Mouse (Mus musculus) forebrain, embryonic 14.5 days (tissue): ENCODE results near the gene Gm43518. TPM values are rescaled to one million over a fixed set of nuclear protein-coding genes. Genes with fewer than 3 reads are reported as not detected.

ENCODE experiments used
- ATAC-seq: fragments of 200-750 bp; cut with Nextera tagmentation; 2 replicates; pipeline ENCODE4 v1.8.0; 2017; ENCODE audit warnings: mild to moderate bottlenecking, moderate library complexity
- DNase-seq: peaks from one replicate; pipeline ENCODE4 v3.0.0-alpha.2; 2015; ENCODE audit warnings: low spot score
- H3K27ac ChIP-seq: fragments of 300-500 bp; sonication (generic); 2 replicates; pipeline ENCODE4 v1.5.1; 2014; ENCODE audit warnings: low read depth, mild to moderate bottlenecking, control low read depth, low read length, moderate library complexity
- H3K27me3 ChIP-seq: fragments of 300-500 bp; sonication (generic); replicated peaks from 2 replicates; pipeline ENCODE4 v1.6.1; 2014; ENCODE audit warnings: low read length, control low read depth, mixed read lengths; ENCODE audit not compliant: control insufficient read depth, insufficient read depth
- H3K36me3 ChIP-seq: fragments of 300-500 bp; sonication (generic); 2 replicates; pipeline ENCODE4 v1.6.1; 2014; ENCODE audit warnings: low read length, control low read depth; ENCODE audit not compliant: control insufficient read depth, insufficient read depth
- H3K4me1 ChIP-seq: fragments of 300-500 bp; sonication (generic); 2 replicates; pipeline ENCODE4 v1.6.1; 2014; ENCODE audit warnings: antibody characterized with exemption, low read length, control low read depth; ENCODE audit not compliant: control insufficient read depth, insufficient read depth
- H3K4me2 ChIP-seq: fragments of 300-500 bp; sonication (generic); 2 replicates; pipeline ENCODE4 v1.6.1; 2014; ENCODE audit warnings: mild to moderate bottlenecking, control low read depth, low read length
- H3K4me3 ChIP-seq: fragments of 300-500 bp; sonication (generic); 2 replicates; pipeline ENCODE4 v1.5.1; 2014; ENCODE audit warnings: low read depth, low read length, control low read depth
- H3K9ac ChIP-seq: fragments of 300-500 bp; sonication (generic); 2 replicates; pipeline ENCODE4 v1.6.1; 2014; ENCODE audit warnings: mild to moderate bottlenecking, low read length, control low read depth, moderate library complexity
- H3K9me3 ChIP-seq: fragments of 300-500 bp; sonication (generic); replicated peaks from 2 replicates; pipeline ENCODE4 v1.6.1; 2016; ENCODE audit warnings: low read length, control low read depth, mixed read lengths; ENCODE audit not compliant: control insufficient read depth
- WGBS: fragments of 180-500 bp; shearing (Covaris S2); extraction: QIAGEN DNeasy Blood & Tissue Kit; methylation state at CpG from one replicate; pipeline ENCODE4 v1.1.7; 2014; 5-methylcytosine and 5-hydroxymethylcytosine counted together
- polyA plus RNA-seq: library from polyadenylated mRNA; unstranded; fragments of >200 nt; fragmentation: Nextera tagmentation; extraction: Ambion mirVana; gene quantifications from 2 replicates; pipeline ENCODE4 v1.2.1, GENCODE M21; 2014

The Gm43518 gene
- polyA plus RNA-seq, 1 experiment from 2014 or later, result 0.70 TPM

GRCm38 (mm10) chr5:123946546-123946945, 19.3 kb downstream of the Gm43518 start:
- H3K36me3 ChIP-seq, result no peaks in the 10 kb centered on the region
- no peak overlapping the region for H3K4me3 ChIP-seq
- no peaks in the 10 kb centered on the region for H3K9me3 ChIP-seq
- H3K4me2 ChIP-seq, result no peak overlapping the region
- ATAC-seq (no peak), DNase-seq (no peak)
- H3K27me3 ChIP-seq, result no peaks in the 10 kb centered on the region
- WGBS, result 65% methylated on average over 4 of the region's 4 CpGs
- H3K4me1 ChIP-seq, result no peaks in the 10 kb centered on the region
- no peak overlapping the region for H3K9ac ChIP-seq
- H3K27ac ChIP-seq, result no peak overlapping the region

GRCm38 (mm10) chr5:123947041-123947761, 20.0 kb downstream of the Gm43518 start:
- Histone ChIP-seq H3K9me3 (no peaks in the 10 kb centered on the region), H3K4me3 (no peak overlapping the region), H3K36me3 (no peaks in the 10 kb centered on the region), H3K27ac (no peak overlapping the region), H3K9ac (no peak overlapping the region), H3K4me2 (no peak overlapping the region), H3K4me1 (no peaks in the 10 kb centered on the region), H3K27me3 (no peaks in the 10 kb centered on the region)
- WGBS, result 50% methylated on average over 7 of the region's 7 CpGs
- DNase-seq (peak; percentile 88), ATAC-seq (no peak)

GRCm38 (mm10) chr5:123952365-123953045, 25.3 kb downstream of the Gm43518 start:
- DNase-seq (no peak), ATAC-seq (no peak)
- WGBS, result 62% methylated on average over 5 of the region's 5 CpGs
- H3K9ac ChIP-seq, result no peak overlapping the region
- H3K27ac ChIP-seq, result no peak overlapping the region
- no peaks in the 10 kb centered on the region for H3K4me1 ChIP-seq
- H3K27me3 ChIP-seq, result no peaks in the 10 kb centered on the region
- H3K36me3 ChIP-seq, result no peaks in the 10 kb centered on the region
- no peaks in the 10 kb centered on the region for H3K9me3 ChIP-seq
- no peak overlapping the region for H3K4me3 ChIP-seq
- no peak overlapping the region for H3K4me2 ChIP-seq

GRCm38 (mm10) chr5:123957213-123957612, 30.0 kb downstream of the Gm43518 start:
- H3K4me1 ChIP-seq, result no peaks in the 10 kb centered on the region
- H3K9me3 ChIP-seq, result no peaks in the 10 kb centered on the region
- no peaks in the 10 kb centered on the region for H3K27me3 ChIP-seq
- H3K9ac ChIP-seq, result no peak overlapping the region
- no peaks in the 10 kb centered on the region for H3K36me3 ChIP-seq
- no peak overlapping the region for H3K4me3 ChIP-seq
- WGBS, result 80% methylated on average over 8 of the region's 8 CpGs
- no peak overlapping the region for H3K4me2 ChIP-seq
- ATAC-seq (no peak), DNase-seq (no peak)
- no peak overlapping the region for H3K27ac ChIP-seq

GRCm38 (mm10) chr5:123959018-123959417, 31.8 kb downstream of the Gm43518 start:
- 74% methylated on average over 3 of the region's 3 CpGs for WGBS
- ATAC-seq, result no peak

GRCm38 (mm10) chr5:123960129-123960528, 32.9 kb downstream of the Gm43518 start:
- WGBS, result 79% methylated on average over 8 of the region's 8 CpGs
- no peak overlapping the region for H3K4me2 ChIP-seq
- no peak overlapping the region for H3K27ac ChIP-seq
- H3K4me1 ChIP-seq, result no peaks in the 10 kb centered on the region
- no peaks in the 10 kb centered on the region for H3K27me3 ChIP-seq
- DNase-seq, result no peak
- H3K9ac ChIP-seq, result no peak overlapping the region
- no peaks in the 10 kb centered on the region for H3K9me3 ChIP-seq
- no peak overlapping the region for H3K4me3 ChIP-seq
- no peaks in the 10 kb centered on the region for H3K36me3 ChIP-seq
- ATAC-seq, result no peak

More at GRCm38 (mm10) chr5:123959018-123959417, 31.8 kb downstream of the Gm43518 start:
- Histone ChIP-seq H3K27ac (no peak overlapping the region), H3K9me3 (no peaks in the 10 kb centered on the region), H3K9ac (no peak overlapping the region), H3K4me1 (no peaks in the 10 kb centered on the region), H3K36me3 (no peaks in the 10 kb centered on the region), H3K27me3 (no peaks in the 10 kb centered on the region), H3K4me3 (no peak overlapping the region), H3K4me2 (no peak overlapping the region)
- DNase-seq, result no peak

GRCm38 (mm10) chr5:123961046-123961445, 33.8 kb downstream of the Gm43518 start:
- Histone ChIP-seq H3K36me3 (no peaks in the 10 kb centered on the region), H3K27me3 (no peaks in the 10 kb centered on the region), H3K9ac (no peak overlapping the region), H3K4me2 (no peak overlapping the region), H3K27ac (no peak overlapping the region), H3K4me1 (no peaks in the 10 kb centered on the region), H3K9me3 (no peaks in the 10 kb centered on the region), H3K4me3 (no peak overlapping the region)
- DNase-seq (no peak), ATAC-seq (no peak)
- WGBS, result 87% methylated on average over 12 of the region's 12 CpGs

- Histone ChIP-seq H3K4me2 (no peak overlapping the region), H3K9ac (no peak overlapping the region), H3K27me3 (no peaks in the 10 kb centered on the region), H3K4me3 (no peak overlapping the region), H3K9me3 (no peaks in the 10 kb centered on the region), H3K4me1 (no peaks in the 10 kb centered on the region), H3K27ac (no peak overlapping the region), H3K36me3 (no peaks in the 10 kb centered on the region)
- WGBS, result 92% methylated on average over 4 of the region's 4 CpGs
- no peak for DNase-seq
- ATAC-seq, result no peak
Observed at GRCm38 (mm10) chr5:123964208-123964607, 37.0 kb downstream of the Gm43518 start.

GRCm38 (mm10) chr5:123966759-123967158, 39.5 kb downstream of the Gm43518 start:
- H3K4me3 ChIP-seq, result no peak overlapping the region
- no peak for ATAC-seq
- no peak for DNase-seq
- no peak overlapping the region for H3K9ac ChIP-seq
- no peaks in the 10 kb centered on the region for H3K27me3 ChIP-seq
- 94% methylated on average over 2 of the region's 2 CpGs for WGBS
- H3K9me3 ChIP-seq, result no peaks in the 10 kb centered on the region
- H3K4me1 ChIP-seq, result no peaks in the 10 kb centered on the region
- H3K27ac ChIP-seq, result no peak overlapping the region
- H3K4me2 ChIP-seq, result no peak overlapping the region
- no peaks in the 10 kb centered on the region for H3K36me3 ChIP-seq
